Mouse (Mus musculus) lung, embryonic 15.5 days (tissue): ENCODE data around the gene Serpini1. TPM values are rescaled to one million over a fixed set of nuclear protein-coding genes. Genes with fewer than 3 reads are reported as not detected.
"Not testable (repeated sequence)": the region's sequence is repeated elsewhere in the genome, so short reads cannot be mapped to it uniquely, and the experiment has no call there.

Experiments used
- ATAC-seq: fragments of 200-750 bp; cut with Nextera tagmentation; 2 replicates; pipeline ENCODE4 v1.8.0; 2017; ENCODE audit warnings: moderate number of reproducible peaks, borderline replicate concordance; ENCODE audit not compliant: low FRiP score, low TSS enrichment; ENCODE audit errors: extremely low read depth
- H3K27ac ChIP-seq: fragments of 300-500 bp; sonication (generic); 2 replicates; pipeline ENCODE4 v1.5.1; 2015; ENCODE audit warnings: moderate library complexity, mild to moderate bottlenecking, inconsistent platforms
- H3K27me3 ChIP-seq: fragments of 300-500 bp; sonication (generic); 2 replicates; pipeline ENCODE4 v1.6.1; 2015; ENCODE audit warnings: inconsistent platforms
- H3K36me3 ChIP-seq: fragments of 300-500 bp; sonication (generic); 2 replicates; pipeline ENCODE4 v1.6.1; 2015; ENCODE audit warnings: inconsistent platforms
- H3K4me1 ChIP-seq: fragments of 300-500 bp; sonication (generic); 2 replicates; pipeline ENCODE4 v1.6.1; 2015; ENCODE audit warnings: inconsistent platforms
- H3K4me2 ChIP-seq: fragments of 300-500 bp; sonication (generic); 2 replicates; pipeline ENCODE4 v1.6.1; 2015; ENCODE audit warnings: inconsistent platforms, mild to moderate bottlenecking, moderate library complexity
- H3K4me3 ChIP-seq: fragments of 300-500 bp; sonication (generic); 2 replicates; pipeline ENCODE4 v1.5.1; 2015; ENCODE audit warnings: mild to moderate bottlenecking, inconsistent platforms
- H3K9ac ChIP-seq: fragments of 300-500 bp; sonication (generic); 2 replicates; pipeline ENCODE4 v1.6.1; 2015; ENCODE audit warnings: inconsistent platforms
- H3K9me3 ChIP-seq: fragments of 300-500 bp; sonication (generic); 2 replicates; pipeline ENCODE4 v1.6.1; 2016; ENCODE audit warnings: inconsistent platforms
- WGBS: fragments of 180-500 bp; shearing (Covaris S2); methylation state at CpG from one replicate; pipeline ENCODE4 v1.1.7; 2015; 5-methylcytosine and 5-hydroxymethylcytosine counted together
- polyA plus RNA-seq: library from polyadenylated mRNA; unstranded; fragments of >200 nt; fragmentation: Nextera tagmentation; extraction: Ambion mirVana; gene quantifications from 2 replicates; pipeline ENCODE4 v1.2.1, GENCODE M21; 2015

Serpini1 gene
- polyA plus RNA-seq, 1 experiment from 2014 or later = 2.2 TPM

GRCm38 (mm10) chr3:75639546-75639945 lies 82.2 kb downstream of the Serpini1 start:
- Histone ChIP-seq H3K4me2 (no peak overlapping the region), H3K36me3 (no peaks in the 10 kb centered on the region), H3K27me3 (no peaks in the 10 kb centered on the region), H3K9me3 (no peaks in the 10 kb centered on the region), H3K9ac (no peak overlapping the region), H3K27ac (no peak overlapping the region), H3K4me1 (no peaks in the 10 kb centered on the region), H3K4me3 (no peak overlapping the region)
- WGBS = 47% methylated on average over 1 of the region's 1 CpGs
- no peak for ATAC-seq

DNA sequence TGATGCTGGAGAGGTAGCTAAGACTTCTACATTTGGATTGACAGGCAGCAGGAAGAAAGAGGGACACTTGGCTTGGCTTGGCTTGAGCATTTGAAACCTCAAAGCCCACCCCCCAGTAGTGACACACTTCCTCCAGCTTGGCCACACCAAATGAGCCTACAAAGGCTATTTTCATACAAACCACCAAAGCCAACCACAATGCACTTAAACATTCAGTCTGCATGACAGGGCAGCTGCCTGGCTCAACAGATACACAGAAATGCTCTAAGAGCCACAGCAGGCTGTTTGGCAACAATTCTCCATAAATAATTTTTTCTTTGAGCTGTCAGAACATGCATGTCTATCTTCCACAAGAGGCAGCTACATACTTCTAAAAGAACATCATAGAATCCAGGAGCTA lies 90.2 kb downstream of the Serpini1 start:
- H3K36me3 ChIP-seq = no peaks in the 10 kb centered on the region
- no peak overlapping the region for H3K4me3 ChIP-seq
- no peaks in the 10 kb centered on the region for H3K9me3 ChIP-seq
- H3K4me1 ChIP-seq = no peaks in the 10 kb centered on the region
- no peaks in the 10 kb centered on the region for H3K27me3 ChIP-seq
- ATAC-seq = no peak
- no peak overlapping the region for H3K27ac ChIP-seq
- H3K4me2 ChIP-seq = no peak overlapping the region
- no peak overlapping the region for H3K9ac ChIP-seq

DNA sequence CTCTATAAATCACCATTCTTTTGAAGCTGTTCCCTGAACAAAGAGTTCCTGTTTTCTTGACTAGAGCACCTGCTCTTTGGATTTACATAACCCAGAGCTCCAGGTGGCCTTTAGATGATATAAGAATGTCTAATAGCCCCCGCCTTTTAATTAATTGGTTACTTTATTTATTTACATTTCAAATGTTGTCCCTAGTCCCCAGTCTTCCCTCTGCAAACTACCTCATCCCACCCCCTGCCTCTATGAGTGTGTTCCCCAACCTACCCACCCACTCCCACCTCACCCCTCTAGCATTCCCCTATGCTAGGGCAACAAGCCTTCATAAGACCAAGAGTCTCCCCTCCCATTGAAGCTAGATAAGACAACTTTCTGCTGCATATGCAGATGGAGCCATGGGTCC lies 90.9 kb downstream of the Serpini1 start:
- H3K36me3 ChIP-seq = no peaks in the 10 kb centered on the region
- H3K4me2 ChIP-seq = no peak overlapping the region
- H3K27me3 ChIP-seq = no peaks in the 10 kb centered on the region
- no peak overlapping the region for H3K4me3 ChIP-seq
- WGBS = 79% methylated on average over 1 of the region's 1 CpGs
- no peak overlapping the region for H3K9ac ChIP-seq
- no peaks in the 10 kb centered on the region for H3K9me3 ChIP-seq
- no peak overlapping the region for H3K27ac ChIP-seq
- no peaks in the 10 kb centered on the region for H3K4me1 ChIP-seq
- ATAC-seq = no peak

- not testable (repeated sequence) for ATAC-seq, H3K9ac ChIP-seq, H3K27ac ChIP-seq, H3K4me3 ChIP-seq, H3K27me3 ChIP-seq, H3K4me1 ChIP-seq, H3K4me2 ChIP-seq, H3K36me3 ChIP-seq, H3K9me3 ChIP-seq
- 51% methylated on average over 4 of the region's 4 CpGs for WGBS
Measured at GRCm38 (mm10) chr3:75650416-75651154, 93.2 kb downstream of the Serpini1 start.

- WGBS = 73% methylated on average over 2 of the region's 2 CpGs
- Histone ChIP-seq H3K27me3 (no peaks in the 10 kb centered on the region), H3K9me3 (no peaks in the 10 kb centered on the region), H3K4me2 (no peak overlapping the region), H3K27ac (no peak overlapping the region), H3K9ac (no peak overlapping the region), H3K4me3 (no peak overlapping the region), H3K36me3 (no peaks in the 10 kb centered on the region), H3K4me1 (no peaks in the 10 kb centered on the region)
- no peak for ATAC-seq
Measured at GRCm38 (mm10) chr3:75651603-75652115, 94.3 kb downstream of the Serpini1 start.

GRCm38 (mm10) chr3:75653901-75654300 lies 96.6 kb downstream of the Serpini1 start:
- 61% methylated on average over 4 of the region's 4 CpGs for WGBS
- not testable (repeated sequence) for ATAC-seq, H3K27ac ChIP-seq, H3K27me3 ChIP-seq, H3K4me2 ChIP-seq, H3K4me1 ChIP-seq, H3K9me3 ChIP-seq, H3K36me3 ChIP-seq, H3K4me3 ChIP-seq, H3K9ac ChIP-seq

GRCm38 (mm10) chr3:75655578-75656344 lies 98.4 kb downstream of the Serpini1 start:
- Histone ChIP-seq H3K4me1 (no peaks in the 10 kb centered on the region), H3K9me3 (no peaks in the 10 kb centered on the region), H3K9ac (no peak overlapping the region), H3K4me3 (no peak overlapping the region), H3K27ac (no peak overlapping the region), H3K27me3 (no peaks in the 10 kb centered on the region), H3K4me2 (no peak overlapping the region), H3K36me3 (no peaks in the 10 kb centered on the region)
- WGBS = 74% methylated on average over 6 of the region's 6 CpGs
- no peak for ATAC-seq

DNA sequence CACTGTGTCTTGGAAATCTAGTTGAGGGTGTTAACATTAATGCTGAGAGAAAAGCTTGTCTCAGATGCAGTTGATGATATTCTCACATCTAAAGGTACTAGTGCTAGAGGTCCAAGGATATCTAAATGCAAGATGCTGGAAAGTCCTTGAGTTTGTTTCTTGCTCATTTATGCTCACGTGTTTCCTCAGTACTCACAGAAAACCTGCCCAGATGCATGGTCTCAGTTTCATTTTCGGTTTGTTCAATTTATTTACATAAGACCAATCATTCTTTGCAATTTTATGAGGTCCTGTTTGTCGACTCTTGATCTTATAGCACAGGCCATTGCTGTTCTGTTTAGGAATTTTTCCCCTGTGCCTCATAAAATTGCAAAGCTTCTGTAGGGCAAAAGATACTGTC lies 109.6 kb downstream of the Serpini1 start:
- Histone ChIP-seq H3K27me3 (no peaks in the 10 kb centered on the region), H3K9me3 (no peaks in the 10 kb centered on the region), H3K27ac (no peak overlapping the region), H3K4me2 (no peak overlapping the region), H3K4me1 (no peaks in the 10 kb centered on the region), H3K36me3 (no peaks in the 10 kb centered on the region), H3K9ac (no peak overlapping the region), H3K4me3 (no peak overlapping the region)
- no peak for ATAC-seq
- 58% methylated on average over 3 of the region's 3 CpGs for WGBS

GRCm38 (mm10) chr3:75670425-75670824 lies 113.1 kb downstream of the Serpini1 start:
- Histone ChIP-seq H3K9me3 (no peaks in the 10 kb centered on the region), H3K4me2 (no peak overlapping the region), H3K4me3 (no peak overlapping the region), H3K9ac (no peak overlapping the region), H3K36me3 (no peaks in the 10 kb centered on the region), H3K27ac (no peak overlapping the region), H3K4me1 (no peaks in the 10 kb centered on the region), H3K27me3 (no peaks in the 10 kb centered on the region)
- no peak for ATAC-seq
- WGBS = 44% methylated on average over 1 of the region's 1 CpGs

- Histone ChIP-seq H3K27me3 (no peaks in the 10 kb centered on the region), H3K9ac (no peak overlapping the region), H3K4me2 (no peak overlapping the region), H3K4me3 (no peak overlapping the region), H3K4me1 (no peaks in the 10 kb centered on the region), H3K27ac (no peak overlapping the region), H3K9me3 (no peaks in the 10 kb centered on the region), H3K36me3 (no peaks in the 10 kb centered on the region)
- no peak for ATAC-seq
Measured at GRCm38 (mm10) chr3:75682881-75683280, 125.5 kb downstream of the Serpini1 start.

DNA sequence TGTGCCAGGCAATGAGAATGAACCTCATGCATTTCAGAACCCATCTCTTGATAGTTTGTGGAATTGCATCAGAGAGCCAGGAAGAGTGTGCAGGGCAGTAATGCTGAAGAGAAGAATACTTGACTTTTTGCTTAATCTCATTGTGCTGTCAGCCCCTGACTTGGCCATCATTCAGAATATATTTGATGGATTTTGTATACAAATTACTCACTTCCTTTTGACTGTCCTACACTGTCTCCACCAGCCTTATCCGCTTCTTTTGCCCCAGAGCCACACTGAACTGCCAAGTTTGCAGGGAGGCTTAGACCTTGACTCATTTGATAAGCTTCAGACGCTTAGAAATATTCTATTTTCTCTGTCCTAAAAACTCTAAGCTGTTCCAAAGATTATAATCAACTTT lies 129.4 kb downstream of the Serpini1 start:
- Histone ChIP-seq H3K36me3 (no peaks in the 10 kb centered on the region), H3K9me3 (no peaks in the 10 kb centered on the region), H3K9ac (no peak overlapping the region), H3K4me3 (no peak overlapping the region), H3K4me1 (no peaks in the 10 kb centered on the region), H3K4me2 (no peak overlapping the region), H3K27ac (no peak overlapping the region), H3K27me3 (no peaks in the 10 kb centered on the region)
- WGBS = 56% methylated on average over 2 of the region's 2 CpGs
- ATAC-seq = no peak

- H3K36me3 ChIP-seq = no peaks in the 10 kb centered on the region
- H3K27me3 ChIP-seq = no peaks in the 10 kb centered on the region
- 71% methylated on average over 3 of the region's 3 CpGs for WGBS
- H3K4me3 ChIP-seq = no peak overlapping the region
- no peak overlapping the region for H3K27ac ChIP-seq
- no peak for ATAC-seq
- no peaks in the 10 kb centered on the region for H3K9me3 ChIP-seq
- H3K4me1 ChIP-seq = no peaks in the 10 kb centered on the region
- no peak overlapping the region for H3K9ac ChIP-seq
- H3K4me2 ChIP-seq = no peak overlapping the region
Measured at GRCm38 (mm10) chr3:75687187-75687825, 130.0 kb downstream of the Serpini1 start.
